Mouse (Mus musculus) forebrain, embryonic 14.5 days (tissue): ENCODE results near the gene Ubn1. TPM values are rescaled to one million over a fixed set of nuclear protein-coding genes. Genes with fewer than 3 reads are reported as not detected.

ENCODE experiments used
- polyA plus RNA-seq: library from polyadenylated mRNA; unstranded; fragments of >200 nt; fragmentation: Nextera tagmentation; extraction: Ambion mirVana; gene quantifications from 2 replicates; pipeline ENCODE4 v1.2.1, GENCODE M21; 2014

Gene Ubn1
- polyA plus RNA-seq, 1 experiment from 2014 or later: 14.3 TPM

Other genes starting within 250 kb of the Ubn1 start
- gene 4930562C15Rik, start 214.6 kb upstream of the Ubn1 start, polyA plus RNA-seq: 0.14 TPM in 2 replicates
- 37.9 and 44.4 TPM in 2 replicates for gene Ubald1, start 169.7 kb upstream of the Ubn1 start, polyA plus RNA-seq
- gene Mgrn1, start 163.8 kb upstream of the Ubn1 start, polyA plus RNA-seq: 85.3 and 93.0 TPM in 2 replicates
- gene Nudt16l1, start 111.3 kb upstream of the Ubn1 start, polyA plus RNA-seq: 164 and 179 TPM in 2 replicates
- gene Anks3, start 85.9 kb upstream of the Ubn1 start, polyA plus RNA-seq: 49.3 and 57.9 TPM in 2 replicates
- not detected in 2 replicates for gene Sept12, start 52.2 kb upstream of the Ubn1 start, polyA plus RNA-seq
- gene Smim22, start 42.8 kb upstream of the Ubn1 start, polyA plus RNA-seq: 0.75 and 1.1 TPM in 2 replicates
- 101 and 103 TPM in 2 replicates for gene Rogdi, start 36.5 kb upstream of the Ubn1 start, polyA plus RNA-seq
- 120 and 123 TPM in 2 replicates for gene Glyr1, start 194 bp upstream of the Ubn1 start, polyA plus RNA-seq
- gene Ppl, start 82.4 kb downstream of the Ubn1 start, polyA plus RNA-seq: 0.08 and 0.11 TPM in 2 replicates
- 0.17 TPM in 1 of 2 replicates, not detected in the other for gene Sec14l5, start 97.1 kb downstream of the Ubn1 start, polyA plus RNA-seq
- gene Nagpa, start 154.0 kb downstream of the Ubn1 start, polyA plus RNA-seq: 7.4 and 8.1 TPM in 2 replicates
- gene AU021092, start 172.2 kb downstream of the Ubn1 start, polyA plus RNA-seq: 17.4 and 17.6 TPM in 2 replicates
- 32.2 and 35.1 TPM in 2 replicates for gene Alg1, start 183.6 kb downstream of the Ubn1 start, polyA plus RNA-seq
- gene Eef2kmt, start 205.9 kb downstream of the Ubn1 start, polyA plus RNA-seq: 10.3 and 11.5 TPM in 2 replicates